Mouse (Mus musculus) fibroblast of lung, adult 2 months (primary cell): ENCODE results near the gene Lrrc34.
A peak's percentile ranks its signal among the peaks of the same experiment; 100 is the strongest.

Experiments used
- DNase-seq: peaks from one replicate; pipeline ENCODE4 v3.0.0-alpha.2; 2011; ENCODE audit warnings: low read depth

Gene Lrrc34

DNA sequence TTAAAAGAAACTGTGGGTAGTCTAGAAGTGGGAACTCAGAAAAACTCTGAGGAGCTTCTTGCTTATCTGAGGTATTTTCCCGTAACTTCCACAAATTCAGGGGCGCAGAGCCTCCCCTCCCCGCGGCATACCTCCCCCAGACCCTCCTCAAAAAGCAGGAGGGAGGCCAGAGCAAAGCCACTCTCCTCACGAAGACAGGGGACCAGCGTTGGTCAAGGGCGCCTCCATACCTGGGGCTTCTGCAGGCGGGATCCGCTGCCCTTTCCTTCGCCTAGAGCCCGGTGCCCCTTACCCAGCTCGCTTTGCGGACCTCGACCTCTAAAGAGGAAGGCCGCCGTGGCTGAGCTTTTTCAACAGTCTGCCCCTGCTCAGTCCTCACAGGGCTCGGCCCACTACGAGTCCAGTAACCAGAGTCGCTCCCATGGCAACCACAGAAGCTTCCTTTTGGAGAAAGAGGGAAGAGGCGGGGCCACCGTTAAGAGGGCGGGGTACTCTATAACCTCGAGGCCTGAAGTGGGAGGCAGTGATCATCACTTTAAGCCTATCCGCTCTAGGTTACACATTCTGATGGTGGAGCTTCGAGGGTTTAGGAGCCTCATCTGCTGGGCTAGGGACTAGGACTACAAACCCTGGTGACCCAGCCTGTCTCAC lies at the start of gene Lrrc34:
Lrrc34 (minus strand) TSS at position 430 of the 651 bp plus-strand sequence.
- DNase-seq, result no peak

- DNase-seq, result no peak
Observed at GRCm38 (mm10) chr3:30696346-30696745, 48.7 kb upstream of the Lrrc34 start.

DNA sequence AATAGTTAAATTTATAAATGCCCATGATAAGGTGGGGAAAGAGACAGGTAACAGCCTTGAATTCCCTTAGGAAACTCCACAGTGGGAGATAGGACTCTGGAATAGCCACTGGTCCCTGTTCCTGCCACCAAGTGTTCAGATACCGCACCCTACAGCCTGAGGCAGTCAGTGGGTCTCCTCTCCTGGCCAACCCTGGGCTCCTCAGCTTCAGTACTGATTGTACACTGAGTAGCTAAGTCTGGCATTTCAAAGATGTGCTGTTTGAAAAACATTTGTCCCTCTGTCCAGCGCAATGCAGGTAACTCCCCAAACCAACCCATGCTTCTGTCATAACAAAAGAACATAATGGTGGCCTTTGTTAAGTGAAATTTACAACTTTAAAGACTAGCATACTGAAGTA lies 48.0 kb upstream of the Lrrc34 start:
- no peak for DNase-seq

GRCm38 (mm10) chr3:30690976-30691375 lies 43.3 kb upstream of the Lrrc34 start:
- DNase-seq, result no peak

DNA sequence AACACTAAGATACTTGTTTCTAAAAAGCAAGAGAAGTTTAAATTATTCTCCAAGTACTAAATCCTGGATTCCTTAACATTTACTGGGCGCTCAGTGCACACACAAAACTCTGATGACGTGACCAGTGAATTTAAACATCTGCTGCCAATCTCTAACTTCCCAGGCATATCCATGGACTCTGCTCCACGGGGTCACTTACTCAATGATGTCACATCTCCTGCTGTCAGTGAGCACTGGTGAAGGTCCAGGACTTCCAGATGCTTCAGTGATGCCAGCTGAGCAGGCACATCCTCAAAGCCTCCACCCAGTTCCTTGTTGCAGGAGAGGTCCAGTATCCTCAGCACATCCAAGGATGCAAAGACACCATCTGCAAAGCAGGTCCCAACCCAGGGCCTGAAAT lies 39.5 kb upstream of the Lrrc34 start:
- DNase-seq, result no peak

GRCm38 (mm10) chr3:30683190-30683589 lies 35.5 kb upstream of the Lrrc34 start:
- DNase-seq, result no peak

GRCm38 (mm10) chr3:30658486-30658885 lies 10.8 kb upstream of the Lrrc34 start:
- DNase-seq, result no peak

GRCm38 (mm10) chr3:30655937-30656336 lies 8.3 kb upstream of the Lrrc34 start:
- DNase-seq, result no peak

GRCm38 (mm10) chr3:30650062-30650841 lies 2.6 kb upstream of the Lrrc34 start:
- no peak for DNase-seq

- DNase-seq, result no peak
Observed at GRCm38 (mm10) chr3:30648466-30648865, 797 bp upstream of the Lrrc34 start.

GRCm38 (mm10) chr3:30646761-30647160 lies 908 bp downstream of the Lrrc34 start:
- DNase-seq, result no peak

GRCm38 (mm10) chr3:30644207-30644606 lies 3.5 kb downstream of the Lrrc34 start, which contains the start of gene Lrriq4:
Gene Lrriq4 (plus strand): TSS chr3:30644507.
- no peak for DNase-seq

DNA sequence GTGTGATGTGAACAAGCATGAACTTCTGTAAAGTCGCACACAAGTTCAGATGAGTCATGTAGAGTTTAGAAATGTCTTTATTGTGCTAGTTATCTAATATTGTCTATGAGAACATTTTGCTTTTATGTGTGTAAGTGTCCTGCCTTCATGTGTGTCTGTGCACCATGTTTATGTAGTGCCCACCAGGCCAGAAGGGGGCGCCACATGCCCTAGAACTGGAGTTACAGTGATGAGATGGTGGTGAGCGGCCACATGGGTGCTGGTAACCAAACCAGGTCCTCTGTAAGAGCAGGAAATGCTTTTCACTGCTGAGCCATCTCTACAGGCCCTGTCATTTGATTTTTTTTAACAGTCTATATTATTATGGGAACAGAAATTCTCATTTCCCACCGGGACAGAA lies 12.0 kb downstream of the Lrrc34 start:
- DNase-seq, result no peak

DNA sequence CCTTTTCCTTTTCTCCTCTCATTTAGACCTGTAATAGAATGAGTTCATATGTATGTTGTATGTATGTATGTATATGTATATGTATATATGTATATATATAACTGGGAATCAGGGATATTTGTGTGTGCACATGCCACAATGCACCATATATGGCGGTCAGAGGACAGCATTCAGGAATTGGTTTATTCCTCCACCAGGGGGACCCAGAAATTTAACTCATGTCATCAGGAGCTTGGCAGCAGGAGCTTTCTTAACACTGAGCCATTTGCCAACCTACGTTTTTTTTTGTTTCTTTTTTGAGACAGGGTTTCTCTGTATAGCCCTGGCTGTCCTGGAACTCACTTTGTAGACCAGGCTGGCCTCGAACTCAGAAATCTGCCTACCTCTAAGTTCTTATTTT lies 14.0 kb downstream of the Lrrc34 start:
- DNase-seq, result no peak

DNA sequence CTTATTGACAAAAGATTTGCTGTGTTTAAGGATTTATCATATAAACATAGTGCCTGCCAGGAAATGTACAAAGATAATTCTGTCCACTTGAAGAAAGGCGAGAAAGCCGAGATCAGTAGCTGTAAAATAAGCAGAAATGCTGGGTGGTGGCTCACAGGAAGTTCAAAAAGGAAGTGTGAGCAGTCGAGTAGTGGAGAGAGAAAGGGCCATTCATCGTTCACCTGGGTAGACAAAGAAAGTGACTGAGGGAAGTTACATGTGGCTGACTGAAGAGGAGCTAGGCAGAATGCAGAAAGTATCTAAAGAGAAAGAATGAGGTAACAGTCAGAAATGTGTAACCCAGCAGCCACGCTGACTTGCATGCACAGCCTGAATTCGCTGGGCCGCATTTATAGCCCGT lies 27.5 kb downstream of the Lrrc34 start:
- no peak for DNase-seq

GRCm38 (mm10) chr3:30610930-30611329 lies 36.7 kb downstream of the Lrrc34 start:
- no peak for DNase-seq

GRCm38 (mm10) chr3:30608999-30609398 lies 38.7 kb downstream of the Lrrc34 start:
- no peak for DNase-seq

GRCm38 (mm10) chr3:30603256-30603655 lies 44.4 kb downstream of the Lrrc34 start:
- no peak for DNase-seq

DNA sequence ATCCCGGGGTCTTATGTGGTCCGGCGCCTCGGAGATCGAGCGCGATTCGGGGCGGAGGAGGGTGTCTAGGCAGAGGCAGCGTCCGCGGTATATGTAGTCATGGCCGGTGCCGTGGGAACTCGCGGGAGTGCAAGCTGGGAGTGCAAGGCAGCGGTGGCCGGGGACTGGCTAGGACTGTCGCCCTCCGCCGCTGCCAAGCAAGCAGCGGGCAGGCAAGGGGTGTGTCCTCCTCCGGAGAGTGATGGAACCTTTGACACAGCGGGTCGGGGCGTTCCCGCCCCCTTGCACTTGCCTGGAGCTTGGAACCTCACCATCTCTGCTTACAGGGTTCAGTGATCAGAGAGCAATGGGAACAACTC lies 45.0 kb downstream of the Lrrc34 start:
- no peak for DNase-seq

- peak; percentile 92 for DNase-seq
Observed at GRCm38 (mm10) chr3:30602065-30602739, 45.5 kb downstream of the Lrrc34 start, which contains the start of gene Mynn. Gene Mynn (plus strand): TSS chr3:30602065.

DNA sequence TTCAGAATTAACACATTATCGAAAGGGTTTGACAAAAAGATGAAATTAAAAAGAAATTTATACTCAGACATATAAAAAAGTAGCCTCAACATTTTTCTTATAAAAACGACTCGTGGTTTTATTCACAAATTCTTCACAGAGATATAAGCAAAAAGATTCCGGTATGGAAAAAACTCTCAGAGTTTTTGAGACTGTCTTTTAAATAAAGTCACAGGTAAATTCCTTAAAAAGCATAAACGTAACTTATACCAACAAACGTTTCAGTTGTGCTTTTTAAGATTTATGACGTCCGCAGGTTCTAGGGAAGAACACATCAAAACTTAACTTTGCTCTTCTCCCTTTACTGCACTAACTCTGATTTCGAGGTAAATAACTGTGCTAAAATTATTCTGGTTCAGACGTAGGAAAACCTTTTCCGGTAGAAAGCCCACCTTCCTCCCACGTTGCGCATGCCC lies 46.0 kb downstream of the Lrrc34 start:
- no peak for DNase-seq

DNA sequence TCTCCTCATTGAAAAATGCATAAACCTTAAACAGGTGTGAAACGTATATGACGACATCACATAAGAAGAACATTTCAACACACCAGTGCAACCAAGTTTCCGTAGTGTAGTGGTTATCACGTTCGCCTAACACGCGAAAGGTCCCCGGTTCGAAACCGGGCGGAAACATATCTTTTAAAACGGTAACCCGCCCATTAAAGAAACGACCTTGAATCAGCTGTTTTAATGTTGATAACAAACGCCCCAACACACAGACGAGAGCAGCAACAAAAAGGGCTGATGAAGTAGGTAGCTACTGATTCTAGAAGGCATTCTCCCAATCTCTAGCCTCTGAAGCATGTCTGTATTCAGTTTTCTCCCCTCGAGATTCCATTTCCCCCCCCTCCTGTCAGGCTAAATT lies 46.5 kb downstream of the Lrrc34 start:
- peak; percentile 63 for DNase-seq

DNA sequence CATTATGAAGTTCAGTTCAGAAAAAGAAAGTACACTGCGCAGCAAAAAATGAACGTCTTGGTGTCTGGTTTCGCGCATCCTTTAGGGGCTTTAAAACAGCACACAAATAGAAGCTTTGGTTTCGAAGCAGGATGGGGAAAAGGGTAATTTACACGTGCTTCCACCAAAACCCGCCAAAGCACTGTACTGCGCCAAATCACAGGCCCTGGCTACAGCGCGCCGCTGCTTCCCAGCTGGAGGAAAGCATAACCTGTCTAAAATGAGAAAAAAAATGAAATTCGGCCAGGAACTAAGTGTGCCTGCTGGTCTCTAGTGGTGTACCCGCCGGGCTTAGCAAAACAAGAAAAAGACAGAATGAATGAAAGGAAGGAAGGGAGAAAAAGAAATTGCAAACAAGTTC lies 47.0 kb downstream of the Lrrc34 start:
- DNase-seq, result peak; percentile 25
